Mouse (Mus musculus): Measurements from ENCODE around the gene Pxmp4.

The Pxmp4 gene

DNA sequence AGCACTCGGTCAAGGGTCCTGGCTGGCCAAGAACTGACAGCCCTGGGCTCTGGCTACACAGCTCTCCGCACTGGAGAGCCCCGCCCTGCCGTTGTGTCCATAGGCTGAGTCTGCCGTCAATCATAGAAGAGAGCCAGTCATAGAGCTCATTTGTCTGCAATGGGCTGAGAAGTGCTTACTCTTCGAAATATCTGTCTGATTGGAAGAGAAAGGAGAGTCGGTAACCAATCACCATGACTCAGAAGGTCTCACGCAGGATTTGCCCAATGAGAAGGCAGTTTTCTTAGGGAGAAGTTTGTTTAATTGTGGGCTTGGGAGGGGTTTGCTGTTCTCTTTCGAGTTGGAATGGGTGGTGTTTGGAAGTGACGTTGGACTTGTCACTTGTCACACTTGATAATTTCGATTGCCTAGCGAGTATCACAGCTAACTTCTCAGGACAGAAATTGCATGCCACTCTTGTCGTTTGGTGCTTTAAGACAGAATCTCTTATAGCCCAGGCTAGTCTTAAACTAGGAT is at the start of gene Pxmp4:
Gene Pxmp4, minus strand, starts transcription at position 71 of the 516 bp plus-strand sequence.
- peak; percentile 99 for DNase-seq

DNA sequence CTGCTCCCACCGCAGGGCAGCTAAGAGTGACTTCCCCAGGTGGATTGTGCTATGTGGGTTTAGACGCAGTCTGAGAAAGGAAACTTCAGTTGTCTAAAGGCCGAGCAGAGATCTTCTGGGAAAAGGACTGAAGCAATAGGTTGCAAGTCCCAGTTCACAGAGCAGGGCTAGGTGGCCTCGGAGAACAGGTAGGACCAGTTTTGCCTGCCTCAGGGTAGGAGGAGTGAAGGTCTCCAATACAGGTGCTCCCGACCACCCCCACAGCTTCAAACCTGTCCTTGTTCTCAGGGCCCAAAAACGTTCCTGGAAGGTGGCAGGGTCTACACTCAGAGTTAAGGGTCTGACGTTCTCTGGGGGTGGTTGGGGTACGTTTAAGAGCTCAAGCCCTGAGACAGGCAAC is 47.9 kb upstream of the Pxmp4 start, which contains the start of gene Chmp4b:
Gene Chmp4b, plus strand, starts transcription at position 343 of the 400 bp plus-strand sequence.
- no peak for DNase-seq

DNA sequence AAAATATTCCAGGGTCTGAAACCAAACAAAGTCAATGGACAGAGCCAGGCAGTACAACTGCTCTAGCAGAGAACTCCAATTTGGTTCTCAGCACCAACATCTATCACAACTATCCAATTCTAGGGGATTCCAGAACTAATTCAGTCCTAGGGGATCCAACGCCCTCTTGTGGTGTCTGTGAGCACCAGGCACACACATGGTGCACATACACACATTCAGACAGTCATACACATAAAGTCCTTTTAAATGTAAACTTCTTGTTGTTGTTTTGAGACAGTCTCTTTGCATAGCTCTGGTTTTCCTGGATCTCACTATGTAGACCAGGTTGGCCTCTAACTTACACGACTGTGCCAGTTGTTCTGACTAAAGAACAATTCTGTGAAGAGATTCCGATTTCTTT is 46.9 kb upstream of the Pxmp4 start:
- DNase-seq: no peak

DNA sequence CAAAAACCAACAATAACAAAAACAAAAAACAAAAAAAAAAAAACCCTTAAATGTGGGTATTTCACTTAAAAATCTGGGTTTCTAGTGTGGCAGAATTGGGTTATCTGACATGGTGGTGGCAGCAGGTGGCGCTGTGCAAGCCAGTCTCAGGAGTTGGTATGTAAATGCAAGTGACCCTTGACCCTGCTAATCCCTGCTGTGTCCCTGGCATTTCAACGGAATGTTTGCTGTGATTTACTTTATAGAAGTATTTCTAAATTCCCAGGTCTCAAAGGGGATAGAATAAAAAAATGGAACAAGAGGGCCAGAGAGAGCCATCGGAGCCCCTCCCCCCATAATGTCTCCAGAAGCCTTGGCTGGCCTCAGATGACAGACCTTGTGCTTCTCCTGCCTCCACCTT is 44.6 kb upstream of the Pxmp4 start:
- peak; percentile 35 for DNase-seq

DNA sequence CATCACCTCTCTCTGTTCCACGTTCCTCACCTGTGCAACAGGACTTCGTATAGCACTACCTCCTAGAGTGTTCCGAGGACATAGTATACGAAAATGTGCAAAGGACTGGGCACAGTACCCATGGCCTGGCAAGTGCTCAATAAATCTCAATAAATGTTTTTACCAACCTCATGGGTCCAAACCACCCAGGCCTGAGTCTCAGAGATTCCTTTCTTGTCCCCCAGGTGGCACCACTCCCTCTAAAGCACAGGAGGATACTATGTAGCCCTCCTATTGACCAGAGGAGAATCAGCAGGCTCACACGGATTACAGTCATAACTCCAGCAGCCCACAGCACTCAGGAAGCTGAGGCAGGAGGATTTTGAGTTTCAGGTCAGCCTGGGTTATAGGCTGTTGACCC is 43.1 kb upstream of the Pxmp4 start:
- peak; percentile 36 for DNase-seq

DNA sequence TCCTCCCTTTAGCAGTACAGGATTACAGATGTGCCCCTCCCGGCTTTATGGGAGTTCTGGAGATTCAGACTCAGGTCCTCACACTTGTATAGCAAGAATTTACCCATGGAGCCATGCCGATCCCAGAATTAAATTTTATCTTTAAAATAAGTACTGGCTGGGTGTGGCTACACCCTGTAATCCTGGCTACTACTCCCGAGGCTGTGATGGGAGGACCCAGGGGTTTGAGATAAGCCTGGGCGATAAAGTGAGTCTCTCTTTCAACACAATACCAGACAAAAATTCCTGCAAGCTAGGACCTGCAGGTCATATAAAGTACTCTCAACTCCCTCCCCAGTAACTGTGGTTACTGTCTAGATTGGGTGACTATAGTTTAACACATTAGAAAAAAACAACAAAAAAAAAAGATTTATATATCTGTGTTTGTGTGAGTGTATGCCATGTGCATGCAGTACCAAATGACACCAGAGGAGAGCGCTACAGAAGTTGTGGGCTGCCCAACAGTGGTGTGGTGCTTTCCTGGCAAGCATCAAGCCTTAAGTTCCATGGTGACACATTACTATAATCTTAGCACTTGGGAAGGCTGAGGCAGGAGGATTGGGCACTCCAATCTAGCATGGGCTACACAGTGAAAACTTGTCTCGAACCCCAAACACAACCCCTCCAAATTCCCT is 39.3 kb upstream of the Pxmp4 start:
- DNase-seq: no peak

DNA sequence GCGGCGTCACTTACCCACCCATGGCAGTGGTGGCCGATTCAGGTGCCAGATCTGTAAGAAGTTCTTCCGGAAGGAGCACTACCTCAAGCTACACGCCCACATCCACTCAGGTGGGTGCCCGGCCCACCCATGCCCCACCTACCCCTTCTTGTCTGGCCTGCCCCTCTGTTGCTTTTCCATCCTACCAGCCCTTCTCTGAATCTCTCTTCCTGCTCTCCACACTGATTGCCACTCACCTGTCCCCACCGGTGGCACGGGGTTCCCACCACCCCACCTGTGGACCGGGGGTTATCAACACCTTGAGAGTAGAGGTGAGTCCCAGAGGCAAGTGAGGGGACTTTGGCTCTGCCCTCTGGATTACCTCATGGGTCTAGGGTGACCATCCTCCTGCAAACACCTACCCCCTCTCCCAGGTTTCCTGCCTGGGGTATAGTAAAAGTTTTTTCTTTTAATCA is 38.5 kb upstream of the Pxmp4 start:
- no peak for DNase-seq

DNA sequence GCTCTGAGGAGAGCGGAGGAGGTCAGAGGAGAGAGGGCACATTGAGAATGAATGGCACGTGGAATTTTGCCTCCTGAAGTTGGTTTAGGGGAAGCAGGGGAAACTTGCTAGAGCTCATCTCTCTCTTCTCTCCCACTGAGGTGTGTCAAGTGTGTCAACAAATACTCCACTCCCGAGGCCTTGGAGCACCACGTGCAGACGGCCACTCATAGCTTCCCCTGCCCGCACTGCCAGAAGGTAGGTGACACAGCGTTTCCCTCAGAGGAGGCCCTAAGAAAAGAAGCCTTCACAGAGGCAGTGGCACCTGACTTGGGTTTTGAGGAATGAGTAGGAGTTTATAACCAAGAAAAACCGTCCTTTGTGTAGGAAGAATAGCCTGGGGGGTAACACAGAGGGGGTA is 37.7 kb upstream of the Pxmp4 start:
- DNase-seq: no peak

DNA sequence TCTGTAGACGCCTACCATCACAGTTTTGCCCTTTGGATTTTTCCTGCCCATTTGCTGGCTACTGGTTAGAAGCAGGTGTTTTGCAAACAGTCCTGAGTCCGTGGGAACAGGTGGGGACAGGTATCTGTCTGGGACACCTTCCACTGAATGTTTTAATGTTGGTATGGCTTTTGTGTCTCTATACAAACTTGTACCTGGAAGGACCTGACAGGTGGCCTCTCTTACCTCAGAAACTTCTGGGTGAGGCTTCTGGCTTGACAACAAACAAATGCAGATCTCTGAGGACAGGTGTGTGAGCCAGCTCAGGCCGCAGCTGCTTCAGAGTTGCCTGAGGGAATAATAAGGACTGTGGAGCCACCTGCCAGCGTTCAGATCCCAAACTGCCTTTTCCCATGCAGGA is 35.6 kb upstream of the Pxmp4 start:
- DNase-seq: no peak

DNA sequence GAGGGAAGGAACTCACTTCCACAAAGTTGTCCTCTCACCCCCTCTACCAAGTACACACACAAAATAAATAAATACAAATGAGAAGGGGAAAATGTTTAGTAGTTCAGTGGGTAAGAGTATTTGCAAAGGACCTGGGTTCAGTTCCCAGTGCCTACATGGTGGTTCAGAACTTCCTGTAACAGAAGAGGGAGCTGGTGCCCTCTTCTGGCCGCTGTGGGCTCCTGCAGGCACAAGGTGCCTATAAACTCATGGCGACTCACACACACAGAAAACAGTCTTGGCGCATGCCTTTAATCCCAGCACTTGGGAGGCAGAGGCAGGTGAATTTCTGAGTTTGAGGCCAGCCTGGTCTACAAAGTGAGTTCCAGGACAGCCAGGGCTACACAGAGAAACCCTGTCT is 35.0 kb upstream of the Pxmp4 start:
- DNase-seq: no peak

DNA sequence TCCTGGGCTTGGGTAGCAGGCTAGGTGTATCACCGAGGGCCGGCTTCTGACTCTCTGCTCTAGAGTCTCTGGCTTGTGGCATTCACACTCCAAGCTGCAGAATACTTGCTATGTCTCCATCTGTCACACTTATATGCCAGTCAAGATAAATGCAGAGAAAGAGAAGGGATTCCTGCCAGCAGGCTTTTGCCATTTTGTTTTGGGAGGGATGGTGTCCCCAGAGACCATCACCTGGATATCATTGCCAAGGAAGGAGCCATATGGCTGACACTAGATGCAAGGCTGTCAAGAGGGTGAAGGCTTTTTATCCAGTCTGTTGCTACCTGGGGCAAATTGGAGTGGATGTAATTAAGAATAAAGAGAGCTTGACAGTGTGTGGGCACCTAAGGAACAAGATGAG is 32.3 kb upstream of the Pxmp4 start:
- DNase-seq: no peak

DNA sequence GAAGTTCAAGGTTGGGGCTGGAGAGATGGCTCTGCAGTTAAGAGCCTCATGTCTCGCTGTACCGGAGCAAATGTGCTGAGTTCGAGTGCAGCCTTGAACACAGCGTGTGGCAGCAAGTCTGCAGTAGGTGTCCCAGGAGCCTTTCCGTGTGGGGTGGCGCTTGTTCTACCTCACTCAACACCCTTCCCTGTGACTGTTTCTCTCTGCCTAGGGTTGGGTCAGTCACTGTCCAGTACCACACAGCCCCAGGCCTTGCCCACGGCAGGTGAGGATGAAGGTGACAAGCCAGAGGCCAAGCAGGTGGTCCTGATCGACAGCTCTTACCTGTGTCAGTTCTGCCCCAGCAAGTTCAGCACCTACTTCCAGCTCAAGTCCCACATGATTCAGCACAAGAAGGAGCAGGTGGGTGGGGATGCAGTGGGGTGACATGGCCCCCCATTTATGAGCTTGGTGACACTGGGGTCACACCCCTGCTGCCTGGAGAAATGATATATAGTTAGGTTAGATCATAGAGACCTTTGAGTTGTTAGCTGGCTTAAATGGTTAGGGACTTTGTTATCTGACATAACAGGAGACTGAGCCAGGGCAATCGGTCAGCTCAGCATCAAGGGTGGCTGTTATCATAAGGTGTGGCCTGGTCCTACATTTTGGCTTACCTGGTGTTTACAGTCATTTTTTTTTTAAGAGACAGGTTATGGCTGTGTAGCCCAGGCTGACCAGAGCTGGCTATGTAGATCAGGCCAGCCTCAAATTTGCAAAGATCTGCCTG is 30.6 kb upstream of the Pxmp4 start:
- no peak for DNase-seq

DNA sequence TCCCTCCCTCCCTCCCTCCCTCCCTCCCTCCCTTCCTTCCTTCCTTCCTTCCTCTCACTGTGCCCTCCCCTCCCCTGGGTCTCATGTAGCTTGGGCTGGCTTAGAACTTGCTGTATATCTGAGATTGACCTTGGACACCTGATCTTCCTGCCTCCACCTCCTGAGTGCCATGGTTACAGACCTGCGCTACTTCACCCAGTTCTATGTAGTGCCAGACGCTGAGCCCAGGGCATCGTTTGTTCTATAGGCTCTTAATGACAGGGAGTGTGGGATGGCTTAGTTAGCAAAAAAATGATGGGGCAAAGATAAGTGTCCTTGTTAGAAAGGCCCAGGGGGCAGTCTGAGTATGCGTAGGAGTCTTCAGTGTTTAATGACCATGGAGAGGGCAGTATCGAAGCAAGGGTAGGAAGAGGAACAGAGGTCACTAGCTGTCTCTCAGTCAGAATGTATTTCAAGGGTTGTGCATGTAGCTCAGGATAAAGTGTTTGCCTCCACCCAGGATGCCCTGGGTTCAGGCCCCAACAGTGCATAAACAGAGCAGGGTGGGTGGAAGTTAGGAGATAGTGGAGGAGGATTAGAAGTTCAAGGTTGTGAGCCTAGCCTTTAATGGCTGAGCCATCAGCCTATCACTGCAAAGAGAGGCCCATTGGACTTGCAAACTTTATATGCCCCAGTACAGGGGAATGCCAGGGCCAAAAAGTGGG is 29.7 kb upstream of the Pxmp4 start:
- no peak for DNase-seq

DNA sequence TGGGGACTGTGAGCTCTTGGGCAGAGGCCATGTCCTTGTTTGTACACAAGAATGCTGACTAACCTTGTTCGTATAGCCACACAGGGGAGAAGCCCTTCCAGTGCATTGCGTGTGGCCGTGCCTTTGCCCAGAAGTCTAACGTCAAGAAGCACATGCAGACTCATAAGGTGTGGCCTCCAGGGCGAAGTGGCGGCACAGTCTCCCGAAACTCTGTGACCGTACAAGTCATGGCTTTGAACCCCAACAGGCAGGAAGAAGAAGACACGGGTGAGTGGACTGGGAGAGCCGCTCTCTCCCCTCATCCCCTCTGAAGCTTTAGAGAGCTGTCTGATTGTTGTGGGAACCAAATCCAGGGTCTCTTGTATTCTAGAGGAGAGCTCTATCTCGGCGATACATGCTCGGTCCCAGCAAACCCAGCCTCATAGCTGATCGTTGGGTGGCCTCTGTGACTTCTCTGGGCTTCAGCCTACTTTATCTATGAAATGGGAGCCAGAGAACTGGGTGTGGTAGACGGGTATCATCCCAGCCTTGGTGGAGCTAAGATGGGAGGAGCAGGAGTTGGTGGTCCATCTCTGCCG is 28.8 kb upstream of the Pxmp4 start:
- DNase-seq: no peak

DNA sequence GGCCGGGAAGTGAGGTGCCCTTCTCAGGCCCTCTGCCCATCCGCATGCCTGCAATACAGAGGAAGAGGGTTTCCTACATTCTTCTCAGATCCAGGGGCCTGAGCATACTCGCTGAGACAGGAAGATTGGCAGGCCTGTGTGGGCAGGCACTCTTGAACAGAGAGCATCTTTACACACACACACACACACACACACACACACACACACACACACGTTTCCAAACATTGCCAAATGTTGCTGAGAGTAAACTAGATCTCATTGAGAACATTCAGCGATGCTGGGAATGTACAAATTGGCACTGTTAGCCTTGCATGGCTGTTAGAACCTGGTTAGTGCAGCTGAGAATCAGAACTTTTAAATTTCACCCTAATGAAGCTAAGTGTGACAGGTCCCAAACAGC is 27.0 kb upstream of the Pxmp4 start:
- no peak for DNase-seq

DNA sequence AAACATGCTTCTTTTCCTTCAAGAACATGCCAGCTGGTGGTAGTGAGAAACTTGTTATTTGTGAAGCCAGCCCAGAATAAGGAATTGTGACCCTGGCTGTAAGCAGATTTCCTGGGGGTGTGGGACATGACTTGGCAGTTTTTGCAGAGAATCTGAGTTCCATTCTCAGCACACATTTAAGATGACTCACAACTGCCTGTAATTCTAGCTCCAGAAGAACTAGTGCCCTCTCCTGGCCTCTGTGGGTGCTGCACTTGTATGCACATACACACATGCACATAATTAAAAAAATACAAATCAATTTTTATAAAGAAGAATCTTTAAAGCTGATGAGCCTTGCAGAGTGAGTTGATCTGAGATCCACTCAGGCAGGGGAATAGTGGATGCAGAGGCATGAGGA is 20.6 kb upstream of the Pxmp4 start:
- DNase-seq: no peak

DNA sequence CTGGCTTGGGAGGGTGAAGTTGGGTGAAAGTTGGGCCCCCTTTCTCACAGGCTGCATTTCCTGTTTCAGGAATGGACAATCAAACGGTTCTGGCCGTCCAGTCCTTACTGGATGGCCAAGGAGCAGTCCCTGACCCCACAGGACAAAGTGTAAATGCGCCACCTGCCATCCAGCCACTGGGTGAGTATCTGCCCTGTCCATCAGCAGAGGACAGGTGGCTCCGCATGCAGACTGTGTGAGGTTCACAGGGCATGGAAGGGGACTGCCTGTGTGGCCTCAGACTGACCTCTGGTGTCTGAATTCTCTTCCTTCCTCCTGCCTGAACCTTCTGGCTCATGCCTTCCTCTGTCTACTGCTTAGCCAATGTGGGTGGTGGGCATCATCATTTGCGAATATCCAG is 18.2 kb upstream of the Pxmp4 start:
- DNase-seq: no peak

DNA sequence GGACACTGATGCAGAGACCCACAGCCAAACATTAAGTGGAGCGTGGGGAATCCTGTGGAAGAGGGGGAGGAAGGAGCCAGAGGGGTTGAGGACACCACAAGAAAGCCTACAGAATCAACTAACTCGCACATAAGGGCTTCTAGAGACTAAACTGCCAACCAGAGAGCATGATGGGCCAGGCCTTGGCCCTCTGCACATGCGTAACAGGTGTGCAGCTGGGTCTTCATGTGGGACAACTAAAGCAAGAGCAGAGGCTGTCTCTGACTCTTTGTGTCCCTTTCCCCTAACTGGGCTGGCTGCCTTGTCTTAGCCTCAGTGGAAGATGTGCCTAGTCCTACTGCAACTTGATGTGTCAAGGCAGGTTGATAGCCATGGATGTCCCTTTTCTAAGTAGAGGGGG is 13.6 kb upstream of the Pxmp4 start:
- DNase-seq: peak; percentile 73

DNA sequence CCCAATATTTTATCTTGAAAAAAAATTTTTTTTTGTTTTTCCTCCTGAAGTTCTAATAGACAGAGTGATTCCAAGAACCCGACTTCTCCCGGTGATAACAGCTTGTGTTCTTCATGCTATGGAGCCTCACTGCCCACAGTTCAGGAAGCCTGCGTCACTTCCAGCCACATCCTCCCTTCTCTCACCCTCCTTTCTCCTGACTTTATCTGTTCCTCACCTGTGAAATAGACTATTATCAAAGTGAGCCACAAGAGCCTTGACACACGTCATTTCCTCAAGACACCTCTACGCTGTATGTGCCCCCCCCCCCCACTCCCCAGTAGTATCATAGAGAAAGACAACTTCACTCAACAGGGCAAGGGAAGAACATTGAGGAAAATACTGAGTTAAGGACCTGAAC is 12.2 kb upstream of the Pxmp4 start:
- DNase-seq: peak; percentile 44

DNA sequence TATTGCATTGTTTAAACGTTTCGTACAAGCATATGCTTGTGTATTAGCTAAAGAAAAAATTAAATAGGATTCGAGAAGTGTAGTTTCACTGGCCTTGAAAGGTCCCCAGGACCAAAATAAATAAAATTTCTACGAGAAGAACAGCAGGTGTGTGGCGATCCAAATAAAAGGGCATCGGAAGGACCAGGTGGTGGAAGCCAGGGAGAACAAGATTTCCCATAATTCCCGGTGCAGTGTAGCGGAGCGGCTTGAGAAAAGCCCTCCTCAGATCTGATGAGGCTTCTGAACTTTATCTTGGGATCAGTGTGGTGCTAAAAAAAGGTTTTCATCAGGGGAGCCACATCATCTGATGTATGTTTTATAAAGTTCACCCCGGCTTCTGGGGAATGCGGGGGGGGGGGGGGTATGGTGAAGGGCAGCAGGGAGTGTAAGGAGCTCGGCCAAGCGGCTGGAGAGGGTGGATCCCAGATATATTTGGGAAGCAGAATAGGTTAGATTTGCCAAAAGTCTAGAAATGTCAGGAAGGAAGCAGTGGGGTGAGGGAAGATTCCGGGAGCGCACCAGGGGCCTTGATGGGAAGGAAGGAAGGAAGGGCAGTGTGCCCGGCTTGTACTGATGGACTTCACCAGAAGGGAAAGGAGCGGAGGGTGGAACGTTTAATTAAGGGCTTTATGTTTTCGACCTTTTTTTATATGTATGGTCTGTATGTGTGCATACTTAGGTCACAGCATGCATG is 11.5 kb upstream of the Pxmp4 start:
- peak; percentile 21 for DNase-seq

DNA sequence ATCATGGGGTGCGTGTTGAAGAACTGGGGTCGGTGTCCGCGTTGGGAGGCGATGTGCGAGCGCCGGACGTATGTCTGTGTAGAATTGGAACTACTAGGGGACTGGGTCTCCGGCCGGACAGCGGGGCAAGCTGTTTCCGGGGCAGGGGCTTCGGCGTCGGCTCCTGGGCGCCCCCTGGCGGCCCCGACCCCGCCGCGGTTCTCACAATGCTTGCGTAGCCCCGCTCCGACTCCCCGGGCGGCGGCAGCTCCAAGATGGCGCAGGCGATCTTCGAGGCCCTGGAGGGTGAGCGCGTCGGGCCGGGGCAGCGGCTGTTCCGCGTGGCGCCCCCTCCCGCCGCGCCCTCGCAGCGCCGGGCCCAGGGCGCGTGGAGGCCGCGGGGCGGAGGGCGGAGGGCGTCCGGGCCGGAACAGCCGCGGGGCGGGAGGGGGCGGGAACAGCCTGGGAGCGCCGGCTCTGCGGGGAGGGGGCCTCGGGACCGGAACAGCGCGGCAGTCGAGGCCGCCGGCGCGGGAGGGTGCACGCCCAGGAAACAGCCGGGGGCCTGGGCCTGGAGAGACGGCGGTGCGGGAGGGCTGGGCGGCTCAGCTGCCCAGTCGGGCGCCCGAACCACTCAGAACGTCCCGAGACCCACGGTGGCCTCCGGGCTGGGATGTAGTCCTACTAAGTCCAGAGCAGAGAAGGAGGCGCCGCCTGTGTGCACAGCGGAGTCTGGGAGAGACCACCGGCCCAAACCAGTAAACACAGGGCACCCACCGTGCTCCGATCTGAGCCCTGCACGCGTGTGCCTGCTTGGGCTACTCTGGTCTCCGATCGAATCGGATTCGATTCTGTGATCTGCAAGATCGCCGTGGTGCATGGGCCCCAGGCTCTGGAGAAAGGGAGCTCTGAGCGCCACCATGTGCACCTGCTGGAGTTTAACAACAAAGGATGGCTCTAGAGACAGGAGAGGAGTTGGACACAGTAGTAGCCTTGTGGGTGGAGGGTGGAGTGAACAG is 9.9 kb upstream of the Pxmp4 start, which contains the start of the genes Zfp341 and 4930519P11Rik:
Gene Zfp341, plus strand, starts transcription at position 180 of the 998 bp plus-strand sequence.
Gene 4930519P11Rik, minus strand, starts transcription at position 320 of the 998 bp plus-strand sequence.
- DNase-seq: peak; percentile 91
